Mouse (Mus musculus): ENCODE data around the gene Rnase1. TPM values are rescaled to one million over a fixed set of nuclear protein-coding genes. Genes with fewer than 3 reads are reported as not detected.

Gene Rnase1
- polyA plus RNA-seq, 1 experiment: 0.25 TPM

- Histone ChIP-seq H3K36me3 (ENCODE audit: control insufficient read depth, insufficient read depth, low read length) (no peaks in the 10 kb centered on the region), H3K27me3 (replicated peaks; ENCODE audit: control insufficient read depth, insufficient read depth, low read length) (no peaks in the 10 kb centered on the region), H3K4me3 (ENCODE audit: insufficient read depth, low read depth, low read length) (no peak overlapping the region), H3K4me1 (ENCODE audit: control insufficient read depth, insufficient read depth, low read length) (no peaks in the 10 kb centered on the region), H3K27ac (ENCODE audit: insufficient read depth, low read depth, low read length) (no peak overlapping the region)
- TF ChIP-seq CTCF (conservative IDR thresholded peaks at IDR 0.05; ENCODE audit: insufficient read depth, insufficient read length, low read depth, low read length) (no peak), POLR2A (IDR thresholded peaks at IDR 0.05; ENCODE audit: low read depth, low read length) (no peak)
- DNase-seq: no peak
- 85% methylated on average over 3 of the region's 3 CpGs for WGBS
These were observed 4.0 kb downstream of the Rnase1 start for GRCm38 (mm10) chr14:51142568-51142967.

DNA sequence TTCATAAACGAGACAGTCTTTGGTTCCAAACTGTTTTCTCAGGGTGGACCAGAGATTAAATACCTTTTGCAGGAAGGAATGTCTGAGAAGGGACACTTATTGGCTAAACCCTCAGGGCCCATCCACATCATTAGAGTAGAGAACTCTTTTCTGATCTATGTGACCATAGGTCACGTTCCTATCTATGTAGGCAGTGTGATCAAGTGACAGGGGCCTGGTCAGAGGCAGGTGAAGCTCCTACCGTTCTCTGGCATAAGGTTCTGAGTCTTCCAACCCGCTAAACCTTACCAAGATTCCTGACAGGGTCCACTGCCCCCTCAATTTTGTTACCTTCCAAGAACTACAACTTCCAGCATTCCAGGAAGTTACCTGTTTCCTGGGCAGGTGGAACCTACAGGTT lies 4.5 kb downstream of the Rnase1 start:
- no peaks in the 10 kb centered on the region for H3K36me3 ChIP-seq (ENCODE audit: control insufficient read depth, insufficient read depth, low read length)
- 88% methylated on average over 4 of the region's 4 CpGs for WGBS
- H3K27me3 ChIP-seq (replicated peaks; ENCODE audit: control insufficient read depth, insufficient read depth, low read length): no peaks in the 10 kb centered on the region

DNA sequence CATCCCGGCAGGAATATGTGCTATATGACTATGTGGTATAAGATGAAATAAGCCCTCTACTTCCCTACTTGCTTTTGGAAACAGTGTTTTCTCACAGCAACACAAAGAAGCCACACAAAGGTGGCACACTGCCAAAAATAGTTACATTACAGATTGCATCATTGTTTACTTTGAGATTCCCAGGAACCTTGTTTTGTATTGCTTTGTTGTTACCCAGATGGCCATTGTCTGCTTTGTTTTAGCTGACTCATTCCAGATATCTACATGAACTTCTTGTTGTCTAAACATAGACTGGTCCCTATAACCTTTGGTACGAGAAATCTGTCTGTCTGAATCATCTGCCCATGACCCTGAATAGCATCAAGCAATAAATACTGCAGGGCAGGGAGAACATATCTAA lies 6.2 kb downstream of the Rnase1 start:
- H3K4me3 ChIP-seq (ENCODE audit: insufficient read depth, low read depth, low read length): no peak overlapping the region
- no peak for DNase-seq
- no peak for TF ChIP-seq CTCF (conservative IDR thresholded peaks at IDR 0.05; ENCODE audit: insufficient read depth, insufficient read length, low read depth, low read length)
- TF ChIP-seq POLR2A (IDR thresholded peaks at IDR 0.05; ENCODE audit: low read depth, low read length): no peak
- H3K27me3 ChIP-seq (replicated peaks; ENCODE audit: control insufficient read depth, insufficient read depth, low read length): no peaks in the 10 kb centered on the region
- H3K36me3 ChIP-seq (ENCODE audit: control insufficient read depth, insufficient read depth, low read length): no peaks in the 10 kb centered on the region
- 77% methylated on average over 2 of the region's 2 CpGs for WGBS
- no peaks in the 10 kb centered on the region for H3K4me1 ChIP-seq (ENCODE audit: control insufficient read depth, insufficient read depth, low read length)
- H3K27ac ChIP-seq (ENCODE audit: insufficient read depth, low read depth, low read length): no peak overlapping the region

More for the DNA sequence above, 4.5 kb downstream of the Rnase1 start:
- H3K4me1 ChIP-seq (ENCODE audit: control insufficient read depth, insufficient read depth, low read length): no peaks in the 10 kb centered on the region
- no peak for DNase-seq
- TF ChIP-seq POLR2A (IDR thresholded peaks at IDR 0.05; ENCODE audit: low read depth, low read length) (no peak), CTCF (conservative IDR thresholded peaks at IDR 0.05; ENCODE audit: insufficient read depth, insufficient read length, low read depth, low read length) (no peak)
- H3K4me3 ChIP-seq (ENCODE audit: insufficient read depth, low read depth, low read length): no peak overlapping the region
- no peak overlapping the region for H3K27ac ChIP-seq (ENCODE audit: insufficient read depth, low read depth, low read length)

DNA sequence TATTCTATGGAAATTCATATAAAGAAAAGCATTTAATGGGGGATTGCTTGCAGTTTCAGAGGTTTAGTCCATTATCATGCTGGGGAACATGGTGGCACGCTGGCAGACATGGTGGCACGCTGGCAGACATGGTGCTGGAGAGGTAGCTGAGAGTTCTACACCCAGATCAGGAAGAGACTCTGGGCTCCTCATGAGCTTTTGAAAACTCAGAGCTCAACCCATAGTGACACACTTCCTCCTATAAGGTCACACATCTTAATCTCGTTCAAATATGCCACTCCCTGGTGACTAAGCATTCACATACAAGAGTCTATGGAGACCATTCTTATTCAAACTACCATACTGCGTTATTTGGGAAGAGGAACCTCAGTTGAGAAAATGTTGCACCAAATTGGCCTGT lies 14.2 kb downstream of the Rnase1 start:
- Histone ChIP-seq H3K4me3 (ENCODE audit: insufficient read depth, low read depth, low read length) (no peak overlapping the region), H3K27me3 (replicated peaks; ENCODE audit: control insufficient read depth, insufficient read depth, low read length) (no peaks in the 10 kb centered on the region), H3K36me3 (ENCODE audit: control insufficient read depth, insufficient read depth, low read length) (no peaks in the 10 kb centered on the region), H3K27ac (ENCODE audit: insufficient read depth, low read depth, low read length) (no peak overlapping the region), H3K4me1 (ENCODE audit: control insufficient read depth, insufficient read depth, low read length) (no peaks in the 10 kb centered on the region)
- 92% methylated on average over 4 of the region's 4 CpGs for WGBS
- DNase-seq: no peak
- TF ChIP-seq POLR2A (IDR thresholded peaks at IDR 0.05; ENCODE audit: low read depth, low read length) (no peak), CTCF (conservative IDR thresholded peaks at IDR 0.05; ENCODE audit: insufficient read depth, insufficient read length, low read depth, low read length) (no peak)

- Histone ChIP-seq H3K36me3 (ENCODE audit: control insufficient read depth, insufficient read depth, low read length) (no peaks in the 10 kb centered on the region), H3K27ac (ENCODE audit: insufficient read depth, low read depth, low read length) (no peak overlapping the region), H3K4me1 (ENCODE audit: control insufficient read depth, insufficient read depth, low read length) (no peaks in the 10 kb centered on the region), H3K27me3 (replicated peaks; ENCODE audit: control insufficient read depth, insufficient read depth, low read length) (no peaks in the 10 kb centered on the region), H3K4me3 (ENCODE audit: insufficient read depth, low read depth, low read length) (no peak overlapping the region)
- no peak for DNase-seq
- no peak for TF ChIP-seq CTCF (conservative IDR thresholded peaks at IDR 0.05; ENCODE audit: insufficient read depth, insufficient read length, low read depth, low read length)
- 76% methylated on average over 7 of the region's 7 CpGs for WGBS
These were observed 15.3 kb downstream of the Rnase1 start for GRCm38 (mm10) chr14:51131086-51131815.

DNA sequence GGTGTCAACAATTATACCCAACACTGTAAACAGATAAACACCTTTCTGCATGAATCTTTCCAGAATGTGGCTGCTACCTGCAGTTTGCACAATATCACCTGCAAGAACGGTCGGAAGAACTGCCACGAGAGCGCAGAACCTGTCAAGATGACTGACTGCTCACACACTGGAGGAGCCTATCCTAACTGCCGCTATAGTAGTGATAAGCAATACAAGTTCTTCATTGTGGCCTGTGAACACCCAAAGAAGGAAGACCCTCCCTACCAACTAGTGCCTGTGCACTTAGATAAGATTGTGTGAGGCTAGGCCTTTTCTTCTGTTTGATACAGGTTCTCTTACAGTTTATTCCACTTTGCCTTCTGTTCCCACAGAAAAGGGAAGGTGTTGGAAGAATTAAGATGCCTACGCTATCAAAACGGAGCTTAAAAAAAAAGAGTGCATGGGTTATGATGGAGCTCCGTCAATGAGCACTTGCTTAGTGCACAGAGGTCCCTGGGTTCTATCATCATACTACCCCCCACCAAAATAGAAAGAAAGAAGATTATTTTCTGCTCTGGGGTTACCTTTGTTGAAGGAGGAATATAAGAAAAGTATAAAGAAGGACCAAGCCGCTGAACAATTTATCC lies 16.2 kb downstream of the Rnase1 start:
- no peaks in the 10 kb centered on the region for H3K4me1 ChIP-seq (ENCODE audit: control insufficient read depth, insufficient read depth, low read length)

DNA sequence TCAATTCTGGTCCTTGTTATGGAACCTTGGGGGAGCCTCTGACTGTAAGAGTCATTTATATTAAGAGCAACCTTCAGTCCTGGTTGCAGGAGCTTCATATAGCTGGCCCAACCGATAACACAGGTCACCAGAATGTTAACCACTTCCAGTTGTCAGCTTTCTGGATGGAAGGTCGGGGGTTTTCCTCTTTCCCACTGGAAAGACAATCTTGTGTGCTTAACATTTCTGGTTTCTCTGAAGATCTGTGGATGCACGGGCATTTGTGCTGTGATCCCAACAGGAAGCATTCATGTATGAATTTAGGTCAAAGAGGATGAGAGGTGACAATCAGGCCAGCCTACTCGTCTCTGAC lies 17.0 kb downstream of the Rnase1 start:
- H3K4me3 ChIP-seq (ENCODE audit: insufficient read depth, low read depth, low read length): no peak overlapping the region
- 65% methylated on average over 4 of the region's 4 CpGs for WGBS
- no peaks in the 10 kb centered on the region for H3K4me1 ChIP-seq (ENCODE audit: control insufficient read depth, insufficient read depth, low read length)
- no peak overlapping the region for H3K27ac ChIP-seq (ENCODE audit: insufficient read depth, low read depth, low read length)
- no peaks in the 10 kb centered on the region for H3K27me3 ChIP-seq (replicated peaks; ENCODE audit: control insufficient read depth, insufficient read depth, low read length)
- TF ChIP-seq POLR2A (IDR thresholded peaks at IDR 0.05; ENCODE audit: low read depth, low read length) (no peak), CTCF (conservative IDR thresholded peaks at IDR 0.05; ENCODE audit: insufficient read depth, insufficient read length, low read depth, low read length) (no peak)
- DNase-seq: no peak
- no peaks in the 10 kb centered on the region for H3K36me3 ChIP-seq (ENCODE audit: control insufficient read depth, insufficient read depth, low read length)

More for the DNA sequence above, 16.2 kb downstream of the Rnase1 start:
- TF ChIP-seq POLR2A (IDR thresholded peaks at IDR 0.05; ENCODE audit: low read depth, low read length) (no peak), CTCF (conservative IDR thresholded peaks at IDR 0.05; ENCODE audit: insufficient read depth, insufficient read length, low read depth, low read length) (no peak)
- DNase-seq: no peak
- H3K27ac ChIP-seq (ENCODE audit: insufficient read depth, low read depth, low read length): no peak overlapping the region
- no peak overlapping the region for H3K4me3 ChIP-seq (ENCODE audit: insufficient read depth, low read depth, low read length)
- 88% methylated on average over 9 of the region's 9 CpGs for WGBS
- no peaks in the 10 kb centered on the region for H3K36me3 ChIP-seq (ENCODE audit: control insufficient read depth, insufficient read depth, low read length)
- H3K27me3 ChIP-seq (replicated peaks; ENCODE audit: control insufficient read depth, insufficient read depth, low read length): no peaks in the 10 kb centered on the region
